Mouse (Mus musculus) intestine, postnatal 0 days (tissue): Measurements from ENCODE around the gene Ppp1r21. TPM values are rescaled to one million over a fixed set of nuclear protein-coding genes. Genes with fewer than 3 reads are reported as not detected.
A peak's percentile ranks its signal among the peaks of the same experiment; 100 is the strongest.

Source experiments
- ATAC-seq: fragments of 200-750 bp; cut with Nextera tagmentation; 2 replicates; pipeline ENCODE4 v1.8.0; 2017; ENCODE audit warnings: mild to moderate bottlenecking, moderate TSS enrichment, moderate library complexity
- H3K27ac ChIP-seq: fragments of 300-500 bp; sonication (generic); 2 replicates; pipeline ENCODE4 v1.5.1; 2014; ENCODE audit warnings: mild to moderate bottlenecking, low read depth, low read length, moderate library complexity
- H3K27me3 ChIP-seq: fragments of 300-500 bp; sonication (generic); replicated peaks from 2 replicates; pipeline ENCODE4 v1.6.1; 2014; ENCODE audit warnings: low read length, mixed read lengths; ENCODE audit not compliant: control insufficient read depth, insufficient read depth
- H3K36me3 ChIP-seq: fragments of 300-500 bp; sonication (generic); 2 replicates; pipeline ENCODE4 v1.6.1; 2014; ENCODE audit warnings: mild to moderate bottlenecking, moderate library complexity; ENCODE audit not compliant: control insufficient read depth, insufficient read depth
- H3K4me1 ChIP-seq: fragments of 300-500 bp; sonication (generic); replicated peaks from 2 replicates; pipeline ENCODE4 v1.6.1; 2014; ENCODE audit warnings: antibody characterized with exemption, low read length, mixed read lengths; ENCODE audit not compliant: control insufficient read depth, insufficient read depth
- H3K4me2 ChIP-seq: fragments of 300-500 bp; sonication (generic); replicated peaks from 2 replicates; pipeline ENCODE4 v1.6.1; 2014; ENCODE audit warnings: low read depth, mild to moderate bottlenecking, moderate library complexity
- H3K4me3 ChIP-seq: fragments of 300-500 bp; sonication (generic); 2 replicates; pipeline ENCODE4 v1.5.1; 2014; ENCODE audit warnings: low read depth, low read length
- H3K9ac ChIP-seq: fragments of 300-500 bp; sonication (generic); 2 replicates; pipeline ENCODE4 v1.6.1; 2014; ENCODE audit warnings: mild to moderate bottlenecking, low read depth, low read length
- H3K9me3 ChIP-seq: fragments of 300-500 bp; sonication (generic); 2 replicates; pipeline ENCODE4 v1.6.1; 2016; ENCODE audit warnings: mixed run types; ENCODE audit not compliant: control insufficient read depth
- CTCF ChIP-seq: sonication (generic); IDR thresholded peaks from 2 replicates; pipeline ENCODE4 v1.5.1; 2016; ENCODE audit warnings: low read depth, mild to moderate bottlenecking, control low read depth, antibody characterized with exemption, moderate library complexity
- WGBS: fragments of 180-500 bp; shearing (Covaris S2); extraction: QIAGEN DNeasy Blood & Tissue Kit; methylation state at CpG from one replicate; pipeline ENCODE4 v1.1.7; 2014; 5-methylcytosine and 5-hydroxymethylcytosine counted together
- polyA plus RNA-seq: library from polyadenylated mRNA; unstranded; fragments of >200 nt; fragmentation: Nextera tagmentation; extraction: Ambion mirVana; gene quantifications from 2 replicates; pipeline ENCODE4 v1.2.1, GENCODE M21; 2015

The Ppp1r21 gene
- polyA plus RNA-seq, result 25.8 and 27.2 TPM in 2 replicates

GRCm38 (mm10) chr17:88529519-88530235 lies at the start of gene Ppp1r21:
Ppp1r21 (plus strand) TSS chr17:88530118.
- peak within 1 kb of the TSS; percentile 83 for H3K4me3 ChIP-seq
- ATAC-seq, result peak; percentile 97
- H3K4me1 ChIP-seq, result 0 out of 2 replicates have a peak, but pooled peaks cover 6% of the 10 kb centered on the region
- H3K27me3 ChIP-seq, result no peaks in the 10 kb centered on the region
- 0 out of 2 replicates have a peak, but pooled peaks have one; percentile 13 for TF ChIP-seq CTCF
- H3K9me3 ChIP-seq, result no peaks in the 10 kb centered on the region
- H3K4me2 ChIP-seq, result peak within 1 kb of the TSS; percentile 83
- H3K9ac ChIP-seq, result peak within 1 kb of the TSS; percentile 78
- no peaks in the 10 kb centered on the region for H3K36me3 ChIP-seq
- WGBS, result 8% methylated on average over 37 of the region's 49 CpGs
- H3K27ac ChIP-seq, result peak within 1 kb of the TSS; percentile 57

- ATAC-seq, result no peak
- no peak overlapping the region for H3K4me2 ChIP-seq
- 80% methylated on average over 10 of the region's 10 CpGs for WGBS
Measured at GRCm38 (mm10) chr17:88480369-88480768, 49.5 kb upstream of the Ppp1r21 start.

GRCm38 (mm10) chr17:88481062-88481461 lies 48.9 kb upstream of the Ppp1r21 start:
- no peak for ATAC-seq
- TF ChIP-seq CTCF, result no peak
- peaks cover 5% of the 10 kb centered on the region; the same call in 1 of the 2 replicates for H3K36me3 ChIP-seq
- H3K4me2 ChIP-seq, result no peak overlapping the region
- no peaks in the 10 kb centered on the region for H3K4me1 ChIP-seq
- H3K27me3 ChIP-seq, result no peaks in the 10 kb centered on the region
- H3K9ac ChIP-seq, result no peak overlapping the region
- 89% methylated on average over 2 of the region's 2 CpGs for WGBS
- no peak overlapping the region for H3K27ac ChIP-seq
- no peaks in the 10 kb centered on the region for H3K9me3 ChIP-seq
- no peak overlapping the region for H3K4me3 ChIP-seq

More at GRCm38 (mm10) chr17:88480369-88480768, 49.5 kb upstream of the Ppp1r21 start:
- no peak overlapping the region for H3K4me3 ChIP-seq
- H3K9ac ChIP-seq, result no peak overlapping the region
- H3K36me3 ChIP-seq, result peaks cover 5% of the 10 kb centered on the region; the same call in 1 of the 2 replicates
- no peaks in the 10 kb centered on the region for H3K9me3 ChIP-seq
- H3K4me1 ChIP-seq, result no peaks in the 10 kb centered on the region
- no peak overlapping the region for H3K27ac ChIP-seq
- TF ChIP-seq CTCF, result no peak
- no peaks in the 10 kb centered on the region for H3K27me3 ChIP-seq

GRCm38 (mm10) chr17:88481587-88481986 lies 48.3 kb upstream of the Ppp1r21 start:
- no peak overlapping the region for H3K4me3 ChIP-seq
- H3K4me1 ChIP-seq, result no peaks in the 10 kb centered on the region
- peaks cover 10% of the 10 kb centered on the region; the same call in 1 of the 2 replicates for H3K36me3 ChIP-seq
- no peak for ATAC-seq
- H3K9me3 ChIP-seq, result no peaks in the 10 kb centered on the region
- H3K9ac ChIP-seq, result no peak overlapping the region
- 87% methylated on average over 3 of the region's 3 CpGs for WGBS
- H3K27ac ChIP-seq, result no peak overlapping the region
- H3K27me3 ChIP-seq, result no peaks in the 10 kb centered on the region
- no peak for TF ChIP-seq CTCF
- no peak overlapping the region for H3K4me2 ChIP-seq

- Histone ChIP-seq H3K4me2 (no peak overlapping the region), H3K27me3 (no peaks in the 10 kb centered on the region), H3K4me3 (no peak overlapping the region), H3K4me1 (no peaks in the 10 kb centered on the region), H3K9ac (no peak overlapping the region), H3K36me3 (peaks cover 13% of the 10 kb centered on the region; the same call in 1 of the 2 replicates), H3K27ac (no peak overlapping the region), H3K9me3 (no peaks in the 10 kb centered on the region)
- no peak for TF ChIP-seq CTCF
- no peak for ATAC-seq
- 88% methylated on average over 11 of the region's 11 CpGs for WGBS
Measured at GRCm38 (mm10) chr17:88484539-88484938, 45.4 kb upstream of the Ppp1r21 start.

- H3K9me3 ChIP-seq, result no peaks in the 10 kb centered on the region
- no peaks in the 10 kb centered on the region for H3K4me1 ChIP-seq
- H3K4me3 ChIP-seq, result no peak overlapping the region
- no peak for ATAC-seq
- no peaks in the 10 kb centered on the region for H3K27me3 ChIP-seq
- H3K27ac ChIP-seq, result no peak overlapping the region
- TF ChIP-seq CTCF, result no peak
- WGBS, result 91% methylated on average over 1 of the region's 1 CpGs
- H3K9ac ChIP-seq, result no peak overlapping the region
- no peak overlapping the region for H3K4me2 ChIP-seq
- peaks cover 13% of the 10 kb centered on the region; the same call in 1 of the 2 replicates for H3K36me3 ChIP-seq
Measured at GRCm38 (mm10) chr17:88484951-88485350, 45.0 kb upstream of the Ppp1r21 start.
